Mouse (Mus musculus) limb, embryonic 11.5 days (tissue): ENCODE measurements at regions not wholly inside any gene's neighbourhood (a gene's known extent, or its start where the extent isn't known, plus 50 kb on each side); places are given as distances from the start of the nearest gene placed in this dataset.
"Not testable (repeated sequence)": the region's sequence is repeated elsewhere in the genome, so short reads cannot be mapped to it uniquely, and the experiment has no call there.

Experiments used
- ATAC-seq: fragments of 200-750 bp; cut with Nextera tagmentation; 2 replicates; pipeline ENCODE4 v1.8.0; 2017; ENCODE audit warnings: low read depth; ENCODE audit not compliant: insufficient number of reproducible peaks, low FRiP score, low TSS enrichment
- DNase-seq: peaks from one replicate; pipeline ENCODE4 v3.0.0-alpha.2; 2015; ENCODE audit warnings: low spot score
- H3K27ac ChIP-seq: fragments of 300-500 bp; sonication (generic); replicated peaks from 2 replicates; pipeline ENCODE4 v1.5.1; 2014; ENCODE audit warnings: low read depth, mild to moderate bottlenecking, low read length
- H3K27me3 ChIP-seq: fragments of 300-500 bp; sonication (generic); 2 replicates; pipeline ENCODE4 v1.6.1; 2014; ENCODE audit warnings: mild to moderate bottlenecking, low read length, mixed read lengths; ENCODE audit not compliant: control insufficient read depth, insufficient read depth
- H3K36me3 ChIP-seq: fragments of 300-500 bp; sonication (generic); 2 replicates; pipeline ENCODE4 v1.6.1; 2014; ENCODE audit warnings: mild to moderate bottlenecking, low read length, moderate library complexity, mixed read lengths; ENCODE audit not compliant: control insufficient read depth, insufficient read depth
- H3K4me1 ChIP-seq: fragments of 300-500 bp; sonication (generic); 2 replicates; pipeline ENCODE4 v1.6.1; 2014; ENCODE audit warnings: low read length, mixed read lengths; ENCODE audit not compliant: control insufficient read depth, insufficient read depth
- H3K4me2 ChIP-seq: fragments of 300-500 bp; sonication (generic); 2 replicates; pipeline ENCODE4 v1.6.1; 2014; ENCODE audit warnings: low read depth, mild to moderate bottlenecking, moderate library complexity; ENCODE audit not compliant: severe bottlenecking
- H3K4me3 ChIP-seq: fragments of 300-500 bp; sonication (generic); 2 replicates; pipeline ENCODE4 v1.5.1; 2014; ENCODE audit warnings: low read depth, low read length
- H3K9ac ChIP-seq: fragments of 300-500 bp; sonication (generic); 2 replicates; pipeline ENCODE4 v1.6.1; 2014; ENCODE audit warnings: mild to moderate bottlenecking, low read length
- H3K9me3 ChIP-seq: fragments of 300-500 bp; sonication (generic); 2 replicates; pipeline ENCODE4 v1.6.1; 2016; ENCODE audit warnings: low read length; ENCODE audit not compliant: control insufficient read depth
- WGBS: fragments of 180-500 bp; shearing (Covaris S2); extraction: QIAGEN DNeasy Blood & Tissue Kit; methylation state at CpG from one replicate; pipeline ENCODE4 v1.1.7; 2014; 5-methylcytosine and 5-hydroxymethylcytosine counted together

DNA sequence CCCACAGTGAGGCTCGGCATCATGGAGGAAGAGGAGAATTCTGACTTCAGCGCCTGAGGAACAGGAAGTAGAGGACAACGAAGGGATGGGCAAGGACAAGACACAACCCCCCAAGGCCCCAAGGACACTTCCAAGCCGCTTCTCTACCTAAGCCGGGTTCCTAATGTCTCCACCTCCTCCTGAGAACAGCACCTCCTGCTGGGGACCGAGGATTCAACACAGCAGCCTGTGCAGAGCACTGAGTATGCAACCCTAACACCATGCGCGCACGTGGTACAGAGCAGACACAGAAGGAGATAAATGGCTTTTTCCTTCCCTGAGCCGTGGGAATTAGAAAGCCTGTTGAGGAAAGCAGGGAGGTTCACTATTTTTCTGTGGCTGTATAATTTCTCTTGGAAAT is 64.2 kb upstream of the Xcl1 start:
- no peaks in the 10 kb centered on the region for H3K4me1 ChIP-seq
- no peaks in the 10 kb centered on the region for H3K27me3 ChIP-seq
- no peak overlapping the region for H3K27ac ChIP-seq
- WGBS, result 62% methylated on average over 10 of the region's 10 CpGs
- no peak overlapping the region for H3K4me2 ChIP-seq
- H3K9me3 ChIP-seq, result no peaks in the 10 kb centered on the region
- ATAC-seq, result no peak
- no peak overlapping the region for H3K4me3 ChIP-seq
- no peaks in the 10 kb centered on the region for H3K36me3 ChIP-seq
- no peak for DNase-seq
- H3K9ac ChIP-seq, result no peak overlapping the region

DNA sequence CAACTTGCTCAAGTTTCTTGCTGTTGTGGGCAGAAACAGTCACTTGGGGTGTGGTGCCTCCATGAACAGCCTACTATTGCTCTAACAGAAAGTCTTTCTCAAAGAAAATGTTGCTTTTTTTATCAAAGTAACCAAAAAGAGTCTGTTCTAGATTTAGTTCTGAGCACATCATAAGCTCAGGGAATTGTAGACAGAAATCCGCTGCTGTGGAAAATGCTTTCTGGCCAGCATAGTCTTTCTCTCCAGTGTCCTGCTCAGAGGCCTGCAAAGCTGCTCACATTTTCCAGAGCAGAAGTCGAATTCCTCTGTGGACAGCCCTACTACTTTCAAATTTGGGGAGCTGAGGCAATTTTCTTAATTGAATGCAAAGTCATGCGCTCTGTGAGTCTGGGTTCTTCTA is 63.3 kb upstream of the Xcl1 start:
- Histone ChIP-seq H3K27ac (no peak overlapping the region), H3K27me3 (no peaks in the 10 kb centered on the region), H3K4me2 (no peak overlapping the region), H3K9me3 (no peaks in the 10 kb centered on the region), H3K36me3 (no peaks in the 10 kb centered on the region), H3K9ac (no peak overlapping the region), H3K4me3 (no peak overlapping the region), H3K4me1 (no peaks in the 10 kb centered on the region)
- ATAC-seq (no peak), DNase-seq (no peak)
- WGBS, result 87% methylated on average over 3 of the region's 3 CpGs

DNA sequence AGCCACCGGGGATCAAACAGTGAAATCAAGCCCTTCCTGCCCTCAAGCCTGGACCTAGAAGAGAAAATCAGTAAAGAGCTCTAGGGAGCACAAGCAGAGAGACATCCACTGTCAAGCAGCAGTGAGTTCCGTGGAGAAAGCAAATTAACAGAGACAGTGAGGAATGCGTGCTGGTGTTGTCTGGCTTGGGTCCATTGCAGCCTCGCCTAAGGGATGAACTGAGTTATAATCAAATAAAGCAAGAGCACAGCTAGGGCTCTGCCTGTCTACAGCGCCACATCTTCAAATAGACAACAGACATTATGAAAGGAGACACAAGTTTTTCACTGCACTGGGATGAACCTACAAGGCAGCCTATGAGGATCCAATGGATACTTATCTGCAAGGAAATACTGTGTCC is 62.3 kb upstream of the Xcl1 start:
- Histone ChIP-seq H3K36me3 (no peaks in the 10 kb centered on the region), H3K27me3 (no peaks in the 10 kb centered on the region), H3K4me1 (no peaks in the 10 kb centered on the region), H3K9ac (no peak overlapping the region), H3K27ac (no peak overlapping the region), H3K4me2 (no peak overlapping the region), H3K4me3 (no peak overlapping the region), H3K9me3 (no peaks in the 10 kb centered on the region)
- DNase-seq (no peak), ATAC-seq (no peak)
- 85% methylated on average over 5 of the region's 5 CpGs for WGBS

DNA sequence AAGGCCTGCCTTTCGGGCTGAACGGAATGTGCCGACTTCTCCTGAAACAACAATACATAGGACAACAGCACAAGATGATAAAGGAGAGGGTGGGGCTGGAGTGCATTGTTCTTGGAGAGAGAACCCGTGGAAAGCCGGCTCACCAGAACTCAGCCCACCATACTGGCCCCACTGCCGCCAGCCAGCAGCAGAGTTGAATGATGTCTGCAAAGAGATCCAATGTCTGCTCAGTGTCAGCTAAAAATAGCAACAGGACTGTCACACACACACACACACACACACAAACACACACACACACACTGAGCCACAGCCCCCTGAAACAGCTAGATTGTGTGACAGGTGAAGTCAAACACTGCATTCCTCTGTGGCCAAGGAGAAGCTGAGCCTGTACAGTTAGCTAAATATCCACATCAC is 58.9 kb upstream of the Xcl1 start:
- ATAC-seq, result no peak
- H3K4me3 ChIP-seq, result no peak overlapping the region
- H3K9me3 ChIP-seq, result no peaks in the 10 kb centered on the region
- H3K4me1 ChIP-seq, result no peaks in the 10 kb centered on the region
- no peak overlapping the region for H3K27ac ChIP-seq
- no peak overlapping the region for H3K4me2 ChIP-seq
- DNase-seq, result no peak
- H3K27me3 ChIP-seq, result no peaks in the 10 kb centered on the region
- H3K36me3 ChIP-seq, result no peaks in the 10 kb centered on the region
- no peak overlapping the region for H3K9ac ChIP-seq
- 68% methylated on average over 6 of the region's 6 CpGs for WGBS

DNA sequence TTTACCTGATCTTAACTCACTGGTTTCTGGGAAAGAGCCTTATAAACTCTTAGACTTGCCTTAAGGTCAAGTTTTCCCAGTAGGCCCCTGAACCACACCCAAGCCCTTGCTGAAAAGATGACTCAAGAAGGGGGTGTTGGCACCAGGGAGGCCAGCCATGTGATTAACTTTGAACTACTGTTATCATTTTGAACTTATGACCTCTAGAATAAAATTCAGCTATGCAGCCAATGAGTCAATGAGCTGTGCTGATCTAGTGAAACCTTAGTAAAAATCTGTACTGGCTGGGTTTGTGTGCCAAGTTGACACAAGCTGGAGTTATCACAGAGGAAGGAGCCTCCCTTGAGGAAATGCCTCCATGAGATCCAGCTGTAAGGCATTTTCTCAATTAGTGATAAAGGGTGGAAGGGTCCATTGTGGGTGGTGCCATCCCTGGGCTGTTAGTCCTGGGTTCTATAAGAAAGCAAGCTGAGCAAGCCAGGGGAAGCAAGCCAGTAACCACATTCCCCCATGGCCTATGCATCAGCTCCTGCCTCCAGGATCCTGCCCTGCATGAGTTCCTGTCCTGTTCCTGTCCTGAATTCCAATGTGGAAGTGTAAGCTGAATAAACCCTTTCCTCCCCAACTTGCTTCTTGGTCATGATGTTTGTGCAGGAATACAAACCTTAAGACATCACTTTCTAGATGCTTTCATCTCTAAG is 58.0 kb upstream of the Xcl1 start:
- H3K36me3 ChIP-seq, ATAC-seq, H3K27ac ChIP-seq, H3K4me1 ChIP-seq, H3K4me2 ChIP-seq, H3K9me3 ChIP-seq, H3K27me3 ChIP-seq, H3K4me3 ChIP-seq, DNase-seq, H3K9ac ChIP-seq: not testable (repeated sequence)

DNA sequence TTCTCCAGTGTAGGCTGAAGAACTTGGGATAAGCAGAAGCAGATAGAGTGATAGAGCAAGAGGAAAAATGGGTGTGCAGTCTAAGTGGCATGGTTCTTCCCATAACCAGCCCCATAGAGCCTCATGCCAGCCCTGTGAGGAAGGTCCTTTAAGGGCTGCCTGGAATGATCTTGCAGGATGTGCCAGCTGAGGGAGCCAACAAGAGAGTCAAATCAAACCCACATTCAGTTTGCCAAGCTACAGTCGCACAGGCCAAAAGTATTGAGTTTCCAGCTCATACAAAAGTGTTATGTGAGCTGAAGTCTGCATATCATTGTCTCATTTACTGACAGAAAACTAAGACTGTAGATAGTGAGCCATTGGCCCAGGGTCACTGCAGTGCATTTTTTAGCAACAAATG is 53.7 kb upstream of the Xcl1 start:
- Histone ChIP-seq H3K4me2 (no peak overlapping the region), H3K9ac (no peak overlapping the region), H3K27ac (no peak overlapping the region), H3K9me3 (no peaks in the 10 kb centered on the region), H3K4me1 (no peaks in the 10 kb centered on the region), H3K36me3 (no peaks in the 10 kb centered on the region), H3K4me3 (no peak overlapping the region), H3K27me3 (no peaks in the 10 kb centered on the region)
- ATAC-seq, result no peak
- WGBS, result 93% methylated on average over 1 of the region's 1 CpGs
- no peak for DNase-seq

DNA sequence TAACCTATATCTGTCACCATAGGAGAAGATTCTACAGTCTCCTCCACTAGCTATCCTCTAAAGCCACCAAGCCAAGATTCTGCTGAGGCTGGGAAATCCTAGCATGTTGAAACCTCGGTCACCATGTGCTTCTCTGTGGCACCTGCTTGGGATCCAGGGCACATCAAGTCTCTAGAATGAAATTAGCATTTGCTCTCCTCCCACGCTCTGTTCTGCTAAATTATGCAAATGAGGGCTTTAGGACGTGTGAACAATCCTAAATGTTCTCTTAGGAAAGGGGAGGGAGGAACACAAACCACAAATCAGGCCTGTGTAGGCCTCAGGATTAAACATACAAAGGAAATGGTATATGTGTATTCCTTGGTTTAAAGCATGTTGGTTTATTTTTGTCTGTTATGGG is 52.9 kb upstream of the Xcl1 start:
- Histone ChIP-seq H3K4me3 (no peak overlapping the region), H3K36me3 (no peaks in the 10 kb centered on the region), H3K4me1 (no peaks in the 10 kb centered on the region), H3K4me2 (no peak overlapping the region), H3K9ac (no peak overlapping the region), H3K9me3 (no peaks in the 10 kb centered on the region), H3K27me3 (no peaks in the 10 kb centered on the region), H3K27ac (no peak overlapping the region)
- ATAC-seq, result no peak
- no peak for DNase-seq
- whole genome bisulfite sequencing, result 78% methylated on average over 3 of the region's 3 CpGs

DNA sequence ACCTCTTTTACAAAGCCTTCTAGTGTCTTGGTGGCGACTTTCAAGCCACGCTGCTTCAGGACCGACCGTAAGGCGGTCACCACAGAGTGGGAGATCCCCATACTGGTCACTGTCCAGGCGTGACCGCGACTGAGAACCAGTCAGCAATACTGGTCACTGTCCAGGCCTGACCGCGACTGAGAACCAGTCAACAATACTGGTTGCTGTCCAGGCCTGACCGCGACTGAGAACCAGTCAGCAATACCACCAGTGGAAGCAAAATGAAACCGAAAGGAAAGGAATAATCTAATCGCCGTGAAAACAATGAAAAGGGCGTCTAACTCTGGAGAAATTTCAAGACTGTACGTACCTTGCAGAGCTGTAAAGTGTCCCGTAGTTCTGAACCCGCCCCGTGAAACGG is 50.2 kb upstream of the Xcl1 start:
- H3K9me3 ChIP-seq, H3K27ac ChIP-seq, H3K36me3 ChIP-seq, DNase-seq, H3K27me3 ChIP-seq, H3K4me1 ChIP-seq, ATAC-seq, H3K9ac ChIP-seq, H3K4me2 ChIP-seq, H3K4me3 ChIP-seq: not testable (repeated sequence)
- WGBS, result 97% methylated on average over 21 of the region's 21 CpGs
